Mouse (Mus musculus) frontal cortex, postnatal 10 days (tissue): ENCODE measurements around the gene Evx1.
"Not testable (repeated sequence)": the region's sequence is repeated elsewhere in the genome, so short reads cannot be mapped to it uniquely, and the experiment has no call there.

ENCODE experiments used
- DNase-seq, 2 experiments: peaks; one replicate each; pipeline ENCODE4 v3.0.0; 2022; ENCODE audit warnings: low spot score in 2 of 2, mixed read lengths in 1 of 2

The Evx1 gene

GRCm38 (mm10) chr6:52320966-52321825, 7.9 kb downstream of the Evx1 start:
- DNase-seq: no peak

GRCm38 (mm10) chr6:52321826-52322315, 8.6 kb downstream of the Evx1 start:
- no peak for DNase-seq

GRCm38 (mm10) chr6:52322721-52323215, 9.5 kb downstream of the Evx1 start:
- DNase-seq: no peak

- no peak for DNase-seq
Observed at GRCm38 (mm10) chr6:52323292-52323691, 10.0 kb downstream of the Evx1 start.

GRCm38 (mm10) chr6:52324061-52324460, 10.8 kb downstream of the Evx1 start:
- no peak for DNase-seq

- DNase-seq: not testable (repeated sequence)
Observed at GRCm38 (mm10) chr6:52346816-52347215, 33.5 kb downstream of the Evx1 start.

- DNase-seq: no peak
Observed at GRCm38 (mm10) chr6:52366021-52366420, 52.7 kb downstream of the Evx1 start.

GRCm38 (mm10) chr6:52366533-52366932, 53.2 kb downstream of the Evx1 start:
- DNase-seq: no peak

GRCm38 (mm10) chr6:52367067-52367466, 53.8 kb downstream of the Evx1 start:
- no peak for DNase-seq
